Mouse (Mus musculus) central nervous system, embryonic 14 days (tissue): Measurements from ENCODE around the gene AC161166.1. TPM values are rescaled to one million over a fixed set of nuclear protein-coding genes. Genes with fewer than 3 reads are reported as not detected.

ENCODE experiments used
- polyA plus RNA-seq: library from polyadenylated mRNA; depleted of rRNA; stranded (reverse); fragments of >200 nt; gene quantifications from 2 replicates; pipeline ENCODE4 v1.2.3, GENCODE M21; 2012; rRNA removed

AC161166.1 gene
- polyA plus RNA-seq = not detected in 2 replicates

DNA sequence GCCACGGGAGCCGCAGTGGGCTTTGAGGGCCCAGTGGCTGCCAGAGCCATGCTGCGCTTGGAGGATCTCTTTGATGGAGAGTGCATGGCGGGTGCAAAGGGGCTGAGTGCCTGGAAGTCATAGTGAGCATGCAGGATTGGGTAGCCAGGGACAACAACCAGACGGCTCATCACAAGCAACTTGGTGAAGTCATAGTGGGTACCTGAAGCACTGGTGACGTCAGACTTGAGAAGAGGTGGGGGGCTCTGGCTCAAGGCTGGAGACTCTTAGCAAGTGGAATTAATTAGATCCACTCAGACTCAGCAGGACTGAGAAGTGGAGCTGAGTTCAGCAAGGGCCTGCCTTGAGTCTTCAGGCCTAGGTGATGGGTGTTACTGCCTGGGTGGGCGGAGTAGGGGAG is at the start of gene AC161166.1:
Gene AC161166.1, minus strand, starts transcription at position 101 of the 400 bp plus-strand sequence.

DNA sequence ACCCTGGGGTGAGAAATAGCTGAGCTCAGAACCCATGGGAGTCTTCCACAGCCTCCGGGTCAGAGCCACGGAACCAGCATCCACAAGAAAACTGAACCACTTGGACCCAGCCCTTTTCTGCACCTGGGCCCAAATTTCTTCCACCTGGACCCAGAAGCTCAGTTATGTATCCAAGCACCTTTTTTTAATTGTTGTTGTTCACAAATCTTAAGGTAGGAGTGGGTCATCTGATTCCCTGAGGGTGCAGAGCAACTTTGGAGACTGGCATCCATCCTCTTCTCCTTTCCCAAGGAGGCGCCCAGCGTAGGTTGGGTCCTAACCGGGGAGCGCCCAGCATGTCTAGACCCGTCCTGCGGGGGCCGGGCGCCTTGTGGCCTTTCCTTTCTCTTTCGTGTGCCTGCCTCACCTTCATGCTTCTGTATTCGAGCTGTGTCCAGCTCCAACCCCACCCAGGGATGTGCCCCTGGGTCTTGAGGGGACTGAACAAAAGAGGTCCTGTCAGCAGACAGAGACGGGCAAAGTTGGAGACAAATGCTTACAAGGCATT is 33.9 kb upstream of the AC161166.1 start, which contains the start of the genes Pinlyp and Xrcc1:
Gene Pinlyp, minus strand, starts transcription at position 51 of the 547 bp plus-strand sequence.
Gene Xrcc1, plus strand, starts transcription at position 222 of the 547 bp plus-strand sequence.

DNA sequence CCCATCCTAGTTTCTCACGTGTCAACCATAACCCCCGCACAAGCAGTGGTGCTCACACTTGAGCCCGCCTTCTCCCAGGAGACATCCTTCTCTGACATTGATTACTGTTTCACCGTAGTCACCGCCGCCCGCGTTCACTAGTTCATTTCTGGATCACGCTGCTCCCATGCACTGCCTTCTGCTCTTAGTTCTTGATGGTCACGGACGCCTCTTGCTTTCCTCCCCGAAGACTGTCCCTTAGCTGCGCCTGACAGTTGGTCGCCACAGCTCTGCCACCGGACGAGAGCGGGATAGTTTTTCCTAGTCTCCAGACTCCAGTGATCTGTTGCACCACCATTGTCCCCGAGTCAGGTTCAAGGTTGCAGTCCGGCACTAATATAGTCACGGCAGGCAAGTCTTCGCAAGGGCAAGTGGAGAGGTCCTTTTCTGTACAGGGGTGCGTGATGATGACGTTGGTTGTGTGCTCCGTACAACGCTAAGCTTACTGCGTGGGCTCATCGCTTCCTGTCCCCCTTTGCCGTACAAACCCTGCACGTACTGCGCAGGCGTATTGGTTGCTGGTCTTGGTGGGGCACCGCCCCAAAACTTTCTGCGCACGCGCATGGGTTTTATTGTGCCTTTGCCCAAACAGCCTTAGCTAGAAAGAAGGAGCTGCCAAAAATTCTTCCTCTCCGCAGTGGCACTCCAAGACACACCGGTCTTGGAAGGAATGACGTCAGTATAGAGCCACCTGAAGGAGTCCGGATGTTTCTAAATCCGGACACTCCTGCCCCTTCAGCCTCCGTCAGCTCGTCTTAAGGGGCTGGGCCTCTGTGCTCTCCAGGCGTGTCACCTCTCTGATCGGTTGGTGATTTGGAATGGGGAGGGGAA is 18.0 kb upstream of the AC161166.1 start, which contains the start of gene Irgq:
Gene Irgq, plus strand, starts transcription at position 628 of the 870 bp plus-strand sequence.

DNA sequence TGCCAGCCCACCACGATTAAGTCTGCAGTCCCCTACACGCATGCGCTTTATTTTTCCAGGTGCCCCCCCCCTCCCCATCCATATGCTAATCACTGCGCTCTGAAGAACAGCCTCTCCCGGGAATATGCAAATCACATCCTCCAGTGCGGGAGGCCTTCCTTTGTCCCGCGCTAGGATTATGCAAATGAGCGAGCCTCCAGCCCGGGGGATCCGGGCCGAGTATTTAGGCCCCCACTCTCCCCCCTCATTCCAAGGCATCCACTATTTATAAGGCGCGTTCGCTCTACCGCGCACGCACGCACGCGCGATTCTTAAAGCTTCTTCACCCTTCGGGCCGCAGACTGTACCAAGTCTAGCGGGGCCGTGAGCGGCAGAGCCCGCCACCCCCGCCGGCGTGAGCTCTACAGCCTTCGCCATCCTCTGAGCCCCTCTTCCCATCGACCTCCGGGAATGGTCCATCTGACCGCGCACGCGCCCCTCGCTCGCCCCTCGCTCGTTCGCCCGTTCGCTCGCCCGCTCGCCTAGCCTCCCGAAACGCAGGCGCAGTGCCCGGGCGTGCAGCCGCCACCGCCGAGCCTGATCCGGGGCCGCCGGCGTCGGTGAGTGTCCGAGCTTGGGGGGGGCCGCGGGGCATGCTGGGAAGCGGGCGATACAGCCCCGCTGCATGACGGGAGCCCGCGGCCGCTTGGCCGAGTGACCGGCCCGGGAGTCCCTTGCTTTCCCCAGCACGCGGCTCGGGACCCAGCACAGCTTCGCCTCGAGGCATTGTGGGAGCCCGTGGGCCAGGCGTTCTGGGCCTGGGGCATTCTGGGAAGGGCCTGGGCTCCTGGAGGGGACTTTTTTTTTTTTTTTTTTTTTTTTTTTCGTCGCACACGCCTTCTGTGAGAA is 5.2 kb downstream of the AC161166.1 start, which contains the start of gene Zfp428:
Gene Zfp428, plus strand, starts transcription at position 169 of the 888 bp plus-strand sequence.

DNA sequence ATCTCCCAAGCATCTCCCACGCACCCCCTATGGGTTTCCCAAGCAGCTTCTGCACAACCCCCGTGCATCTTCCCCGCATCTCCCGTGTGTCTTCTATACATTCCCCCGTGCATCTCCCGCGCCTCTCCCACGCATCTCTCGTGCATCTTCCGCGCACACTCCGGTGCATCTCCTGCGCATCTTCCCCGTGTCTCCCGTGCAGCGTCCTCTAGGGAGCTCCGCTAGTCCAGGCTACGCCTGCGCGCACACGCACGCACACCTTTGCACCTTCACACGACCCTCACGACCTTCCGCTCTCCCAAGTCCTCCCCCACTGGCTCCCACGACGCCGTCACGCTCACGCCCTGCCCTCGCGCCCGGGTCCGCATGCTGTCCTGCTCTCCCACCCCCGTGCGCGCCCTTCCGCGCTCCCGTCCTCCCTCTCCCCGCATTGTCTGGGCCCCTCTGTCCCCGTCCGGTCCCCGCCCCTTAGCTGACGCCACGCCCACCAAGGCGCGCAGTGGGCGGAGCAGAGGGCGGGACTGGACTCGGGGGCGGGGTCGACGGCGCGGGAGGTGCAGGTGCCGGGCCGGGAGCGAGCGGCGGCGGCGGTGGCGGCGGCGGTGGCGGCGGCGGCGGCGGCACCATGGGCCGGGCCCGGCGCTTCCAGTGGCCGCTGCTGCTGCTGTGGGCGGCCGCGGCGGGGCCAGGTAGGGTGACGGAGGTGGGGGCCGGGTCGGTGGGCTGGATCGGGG is 30.6 kb downstream of the AC161166.1 start, which contains the start of gene Cadm4:
Gene Cadm4, plus strand, starts transcription at position 550 of the 734 bp plus-strand sequence.

DNA sequence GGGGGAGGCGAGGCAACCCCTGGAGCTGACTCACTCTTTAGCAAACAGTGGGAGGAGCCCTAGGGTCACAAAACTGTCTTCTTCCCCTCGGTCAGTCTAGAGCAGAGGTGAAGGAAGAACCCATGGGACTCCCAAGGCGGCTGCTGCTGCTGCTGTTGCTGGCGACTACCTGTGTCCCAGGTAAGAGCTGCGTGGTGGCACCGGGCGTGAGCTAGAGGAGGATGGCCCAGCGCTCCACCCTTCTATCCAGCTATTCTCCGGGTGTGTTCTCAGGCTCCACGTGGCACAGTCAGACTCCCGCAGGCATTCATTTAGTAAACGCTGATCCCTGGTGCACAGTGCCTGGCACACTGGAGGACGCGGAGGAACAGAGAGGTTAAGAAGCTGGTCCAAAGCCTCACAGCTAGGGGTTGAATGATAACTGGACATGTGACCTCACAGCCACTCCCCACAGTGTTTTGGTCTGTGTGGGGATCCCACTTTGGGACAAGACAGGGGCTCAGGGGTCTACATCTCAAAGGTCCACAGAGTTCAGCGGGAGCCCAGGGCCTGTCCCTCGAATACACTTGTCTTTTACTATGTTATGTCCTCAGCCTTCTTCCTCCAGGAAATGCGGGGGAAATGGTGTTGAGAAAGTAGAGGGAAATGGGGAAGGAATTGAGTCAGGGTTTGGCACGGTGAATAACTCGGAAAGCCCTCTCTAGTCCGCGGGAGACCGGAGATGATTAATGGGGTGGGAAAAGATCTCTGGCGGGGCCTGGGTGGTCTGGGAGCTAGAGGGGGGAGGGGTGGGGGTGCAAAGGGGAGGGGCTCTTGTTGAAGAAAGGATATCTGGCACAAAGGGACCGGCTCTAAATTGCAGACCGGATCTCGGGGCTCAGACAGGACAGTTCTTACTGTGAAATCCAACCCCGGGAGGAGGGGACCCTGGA is 49.6 kb downstream of the AC161166.1 start, which contains the start of gene Plaur:
Gene Plaur, plus strand, starts transcription at position 97 of the 932 bp plus-strand sequence.

Other genes with a start within 250 kb of the AC161166.1 start
- gene Zfp93, start 242.0 kb downstream of the AC161166.1 start, polyA plus RNA-seq = 7.4 and 7.7 TPM in 2 replicates
- gene Zfp61, start 211.2 kb downstream of the AC161166.1 start, polyA plus RNA-seq = 44.8 and 45.5 TPM in 2 replicates
- gene Zfp94, start 195.8 kb downstream of the AC161166.1 start, polyA plus RNA-seq = 22.7 and 24.5 TPM in 2 replicates
- gene Tescl, start 178.5 kb downstream of the AC161166.1 start, polyA plus RNA-seq = 0.09 and 0.11 TPM in 2 replicates
- gene Lypd5, start 163.3 kb downstream of the AC161166.1 start, polyA plus RNA-seq = not detected in 2 replicates
- 0.88 and 2.0 TPM in 2 replicates for gene Kcnn4, start 142.2 kb downstream of the AC161166.1 start, polyA plus RNA-seq
- gene Smg9, start 112.8 kb downstream of the AC161166.1 start, polyA plus RNA-seq = 61.7 and 66.7 TPM in 2 replicates
- not detected in 2 replicates for gene Irgc1, start 60.2 kb downstream of the AC161166.1 start, polyA plus RNA-seq
- 2.0 and 3.5 TPM in 2 replicates for gene Plaur, start 50.0 kb downstream of the AC161166.1 start, polyA plus RNA-seq
- gene Cadm4, start 30.4 kb downstream of the AC161166.1 start, polyA plus RNA-seq = 219 and 267 TPM in 2 replicates
- gene Zfp428, start 5.4 kb downstream of the AC161166.1 start, polyA plus RNA-seq = 237 and 300 TPM in 2 replicates
- gene Irgq, start 18.2 kb upstream of the AC161166.1 start, polyA plus RNA-seq = 40.1 and 42.5 TPM in 2 replicates
- 0.15 and 0.32 TPM in 2 replicates for gene Pinlyp, start 33.7 kb upstream of the AC161166.1 start, polyA plus RNA-seq
- gene Xrcc1, start 33.8 kb upstream of the AC161166.1 start, polyA plus RNA-seq = 87.2 and 95.1 TPM in 2 replicates
- gene Ethe1, start 75.1 kb upstream of the AC161166.1 start, polyA plus RNA-seq = 15.3 and 15.7 TPM in 2 replicates
- gene Zfp575, start 75.2 kb upstream of the AC161166.1 start, polyA plus RNA-seq = 4.1 and 5.7 TPM in 2 replicates
- 0.17 and 0.85 TPM in 2 replicates for gene Phldb3, start 98.3 kb upstream of the AC161166.1 start, polyA plus RNA-seq
- 0.15 and 2.2 TPM in 2 replicates for gene Lypd3, start 124.1 kb upstream of the AC161166.1 start, polyA plus RNA-seq
- not detected in 2 replicates for gene Tex101, start 164.2 kb upstream of the AC161166.1 start, polyA plus RNA-seq
- not detected in 2 replicates for gene BC049730, start 196.8 kb upstream of the AC161166.1 start, polyA plus RNA-seq
- gene Gm4763, start 214.5 kb upstream of the AC161166.1 start, polyA plus RNA-seq = not detected in 2 replicates
- 0.20 and 0.22 TPM in 2 replicates for gene Cd177, start 247.9 kb upstream of the AC161166.1 start, polyA plus RNA-seq